Mouse (Mus musculus): ENCODE data around the gene Gpatch1. TPM values are rescaled to one million over a fixed set of nuclear protein-coding genes. Genes with fewer than 3 reads are reported as not detected.

Gpatch1 gene
- polyA plus RNA-seq, 1 experiment from 2014 or later, result 15.5 TPM

GRCm38 (mm10) chr7:35293464-35293863 lies 24.8 kb downstream of the Gpatch1 start:
- ATAC-seq, result no peak

GRCm38 (mm10) chr7:35278933-35279332 lies 39.3 kb downstream of the Gpatch1 start:
- no peak for DNase-seq (ENCODE audit: low read depth, low spot score)
- no peak for ATAC-seq
- no peak for TF ChIP-seq CTCF (IDR thresholded peaks at IDR 0.05)
- H3K27me3 ChIP-seq, result no peaks in the 10 kb centered on the region
- POLR2A ChIA-PET, result no interaction called here
- CTCF ChIA-PET, result interaction anchor here (1.6 kb wide), 1 partner anchor 114 kb away, joined by 3 read pairs; no protein-coding TSS in a partner anchor
- in situ Hi-C loops (cut with MboI; ENCODE audit: low pct_unique_long_range_greater_than_20kb), result no loop called here

More at GRCm38 (mm10) chr7:35293464-35293863, 24.8 kb downstream of the Gpatch1 start:
- in situ Hi-C loops (cut with MboI; ENCODE audit: low pct_unique_long_range_greater_than_20kb), result loop anchor here (5.0 kb wide), 1 partner anchor 99 kb away; no protein-coding TSS in a partner anchor
- no peaks in the 10 kb centered on the region for H3K27me3 ChIP-seq
- ChIA-PET POLR2A (interaction anchor here (0.5 kb wide), 1 partner anchor 34 kb away, joined by 3 read pairs; no protein-coding TSS in a partner anchor), CTCF (interaction anchor here (1.1 to 1.6 kb wide), 6 partner anchors 8 to 96 kb away, joined by 3 to 6 read pairs (median 4); partner anchors contain the start of gene Gpatch1)
- no peak for TF ChIP-seq CTCF (IDR thresholded peaks at IDR 0.05)
- no peak for DNase-seq (ENCODE audit: low read depth, low spot score)

GRCm38 (mm10) chr7:35277433-35277832 lies 40.8 kb downstream of the Gpatch1 start:
- no peak for ATAC-seq
- ChIA-PET POLR2A (no interaction called here), CTCF (no interaction called here)
- no peak for TF ChIP-seq CTCF (IDR thresholded peaks at IDR 0.05)
- no peak for DNase-seq (ENCODE audit: low read depth, low spot score)
- in situ Hi-C loops (cut with MboI; ENCODE audit: low pct_unique_long_range_greater_than_20kb), result no loop called here
- no peaks in the 10 kb centered on the region for H3K27me3 ChIP-seq

- CTCF ChIA-PET, result interaction anchor here (1.6 kb wide), 1 partner anchor 10 kb away, joined by 3 read pairs; no protein-coding TSS in a partner anchor
- DNase-seq (ENCODE audit: low read depth, low spot score) (no peak), ATAC-seq (no peak)
- in situ Hi-C loops (cut with MboI; ENCODE audit: low pct_unique_long_range_greater_than_20kb), result loop anchor here (10.0 kb wide), 1 partner anchor 245 kb away; no protein-coding TSS in a partner anchor
- POLR2A ChIA-PET, result no interaction called here
- H3K27me3 ChIP-seq, result no peaks in the 10 kb centered on the region
- no peak for TF ChIP-seq CTCF (IDR thresholded peaks at IDR 0.05)
Measured at GRCm38 (mm10) chr7:35269443-35270024, 48.7 kb downstream of the Gpatch1 start.

- no peak for DNase-seq (ENCODE audit: low read depth, low spot score)
- ChIA-PET POLR2A (no interaction called here), CTCF (no interaction called here)
- in situ Hi-C loops (cut with MboI; ENCODE audit: low pct_unique_long_range_greater_than_20kb), result loop anchor here (10.0 kb wide), 1 partner anchor 243 kb away; no protein-coding TSS in a partner anchor
- no peak for ATAC-seq
- H3K27me3 ChIP-seq, result peaks cover 5% of the 10 kb centered on the region
- TF ChIP-seq CTCF (IDR thresholded peaks at IDR 0.05), result peak; percentile 45
Measured at GRCm38 (mm10) chr7:35267841-35268240, 50.4 kb downstream of the Gpatch1 start.

- H3K27me3 ChIP-seq, result peaks cover 7% of the 10 kb centered on the region
- peak; percentile 58 for TF ChIP-seq CTCF (IDR thresholded peaks at IDR 0.05)
- ATAC-seq, result no peak
- CTCF ChIA-PET, result no interaction called here
- DNase-seq (ENCODE audit: low read depth, low spot score), result no peak
- in situ Hi-C loops (cut with MboI; ENCODE audit: low pct_unique_long_range_greater_than_20kb), result loop anchor here (10.0 kb wide), 1 partner anchor 242 kb away; no protein-coding TSS in a partner anchor
- POLR2A ChIA-PET, result no interaction called here
Measured at GRCm38 (mm10) chr7:35266666-35267065, 51.6 kb downstream of the Gpatch1 start.

- in situ Hi-C loops (cut with MboI; ENCODE audit: low pct_unique_long_range_greater_than_20kb), result loop anchor here (10.0 kb wide), 1 partner anchor 240 kb away; no protein-coding TSS in a partner anchor
Measured at GRCm38 (mm10) chr7:35264746-35265145, 53.5 kb downstream of the Gpatch1 start.

GRCm38 (mm10) chr7:35263595-35264489 lies 54.4 kb downstream of the Gpatch1 start:
- ChIA-PET CTCF (interaction anchor here (0.7 to 1.4 kb wide), 5 partner anchors 10 to 93 kb away, joined by 3 to 7 read pairs (median 3); no protein-coding TSS in a partner anchor), POLR2A (no interaction called here)
- H3K27me3 ChIP-seq, result peaks cover 14% of the 10 kb centered on the region
- TF ChIP-seq CTCF (IDR thresholded peaks at IDR 0.05), result no peak
- DNase-seq (ENCODE audit: low read depth, low spot score), result no peak
- no peak for ATAC-seq
- in situ Hi-C loops (cut with MboI; ENCODE audit: low pct_unique_long_range_greater_than_20kb), result loop anchor here (10.0 kb wide), 1 partner anchor 239 kb away; no protein-coding TSS in a partner anchor

More at GRCm38 (mm10) chr7:35264746-35265145, 53.5 kb downstream of the Gpatch1 start:
- ATAC-seq (no peak), DNase-seq (ENCODE audit: low read depth, low spot score) (no peak)
- POLR2A ChIA-PET, result no interaction called here
- peaks cover 14% of the 10 kb centered on the region for H3K27me3 ChIP-seq
- CTCF ChIA-PET, result interaction anchor here (0.9 to 1.4 kb wide), 3 partner anchors 9 to 94 kb away, joined by 3 to 7 read pairs (median 3); no protein-coding TSS in a partner anchor
- peak; percentile 80 for TF ChIP-seq CTCF (IDR thresholded peaks at IDR 0.05)

GRCm38 (mm10) chr7:35259384-35259783 lies 58.9 kb downstream of the Gpatch1 start:
- peaks cover 14% of the 10 kb centered on the region for H3K27me3 ChIP-seq
- DNase-seq (ENCODE audit: low read depth, low spot score) (no peak), ATAC-seq (no peak)
- TF ChIP-seq CTCF (IDR thresholded peaks at IDR 0.05), result peak; percentile 47
- CTCF ChIA-PET, result interaction anchor here (1.0 kb wide), 1 partner anchor 10 kb away, joined by 3 read pairs; no protein-coding TSS in a partner anchor
- in situ Hi-C loops (cut with MboI; ENCODE audit: low pct_unique_long_range_greater_than_20kb), result loop anchor here (5.0 kb wide), 1 partner anchor 82 kb away; no protein-coding TSS in a partner anchor
- POLR2A ChIA-PET, result interaction anchor here (0.6 to 0.7 kb wide), 2 partner anchors 34 to 303 kb away, joined by 3 read pairs; no protein-coding TSS in a partner anchor

GRCm38 (mm10) chr7:35258294-35258693 lies 59.9 kb downstream of the Gpatch1 start:
- H3K27me3 ChIP-seq, result peaks cover 13% of the 10 kb centered on the region
- no peak for DNase-seq (ENCODE audit: low read depth, low spot score)
- ChIA-PET POLR2A (interaction anchor here (0.7 kb wide), 1 partner anchor 18 kb away, joined by 3 read pairs; no protein-coding TSS in a partner anchor), CTCF (no interaction called here)
- no peak for TF ChIP-seq CTCF (IDR thresholded peaks at IDR 0.05)
- ATAC-seq, result no peak
- in situ Hi-C loops (cut with MboI; ENCODE audit: low pct_unique_long_range_greater_than_20kb), result loop anchor here (5.0 kb wide), 1 partner anchor 81 kb away; no protein-coding TSS in a partner anchor

Data from Patski (cell line).